Mouse (Mus musculus): ENCODE data around the gene Arl16. TPM values are rescaled to one million over a fixed set of nuclear protein-coding genes. Genes with fewer than 3 reads are reported as not detected.
A peak's percentile ranks its signal among the peaks of the same experiment; 100 is the strongest.
"Not testable (repeated sequence)": the region's sequence is repeated elsewhere in the genome, so short reads cannot be mapped to it uniquely, and the experiment has no call there.

Gene Arl16
- polyA plus RNA-seq (2016; fragmentation: Nextera tagmentation; extraction: Ambion mirVana) = 63.6 and 64.5 TPM in 2 replicates

DNA sequence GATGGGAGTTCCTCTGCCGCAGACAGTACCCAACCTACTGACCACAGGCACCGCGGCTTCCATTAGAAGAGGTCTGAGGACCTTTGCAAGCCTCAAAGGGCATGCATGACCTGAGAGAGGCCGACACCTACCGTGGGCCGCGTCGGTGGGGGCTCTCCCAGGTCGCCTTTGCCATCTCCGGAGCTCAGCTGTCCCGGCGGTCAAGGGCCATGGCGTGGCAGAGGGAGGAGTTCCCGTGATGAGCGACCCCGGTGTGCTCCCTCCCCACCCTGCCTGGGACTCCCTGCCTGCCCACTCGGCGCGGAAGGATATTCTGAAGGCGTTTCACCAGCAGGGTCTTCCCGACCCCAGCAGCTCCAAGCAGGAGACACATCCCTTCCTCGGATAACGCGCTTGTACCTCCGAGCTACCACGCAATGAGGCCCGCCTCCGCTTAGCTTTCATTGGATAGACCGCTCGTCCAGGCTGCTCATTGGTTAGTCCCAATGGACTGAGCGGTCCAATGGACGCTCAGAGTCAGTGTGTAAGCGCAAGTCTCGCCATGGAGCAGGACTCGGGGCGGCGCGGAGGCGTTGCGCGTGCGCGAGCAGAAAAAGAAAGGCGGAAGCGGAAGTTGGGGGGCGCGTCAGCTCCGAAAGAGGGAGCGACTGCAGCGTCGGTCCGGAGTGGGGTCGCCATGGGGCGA lies at the start of gene Arl16:
Arl16 (minus strand) TSS at position 557 of the 685 bp plus-strand sequence.
- peak within 1 kb of the TSS; percentile 92 for H3K4me3 ChIP-seq
- H3K4me2 ChIP-seq (replicated peaks) = peak within 1 kb of the TSS; percentile 95
- H3K4me1 ChIP-seq = peaks cover 25% of the 10 kb centered on the region
- H3K9ac ChIP-seq = peak within 1 kb of the TSS; percentile 80
- H3K27ac ChIP-seq = peak within 1 kb of the TSS; percentile 59; the same call in 1 of the 2 replicates
- ATAC-seq (ENCODE audit: low FRiP score, low read depth) = peak; percentile 99
- under 1% methylated on average over 54 of the region's 54 CpGs for WGBS
- H3K27me3 ChIP-seq (replicated peaks) = no peaks in the 10 kb centered on the region
- peaks cover 60% of the 10 kb centered on the region for H3K36me3 ChIP-seq
- H3K9me3 ChIP-seq = no peaks in the 10 kb centered on the region

DNA sequence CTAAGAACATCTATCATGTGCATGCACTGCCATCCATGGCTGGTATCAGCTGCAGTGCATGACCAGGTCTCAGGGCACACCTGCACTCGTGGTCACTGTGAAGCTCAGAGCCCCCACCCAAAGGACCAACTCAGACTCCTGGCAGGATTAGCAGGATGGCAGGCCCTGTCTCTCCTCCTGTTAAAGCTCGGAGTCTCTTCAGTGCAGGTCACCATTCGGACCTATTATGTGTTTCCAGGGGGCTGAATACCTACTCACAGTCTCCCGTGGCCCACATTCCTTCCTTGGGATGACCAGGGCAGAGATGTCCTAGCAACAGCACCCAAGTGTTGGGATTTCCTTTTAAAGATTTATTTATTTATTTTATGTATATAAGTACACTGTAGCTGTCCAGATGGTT lies 49.7 kb upstream of the Arl16 start:
- Histone ChIP-seq H3K27ac (no peak overlapping the region), H3K27me3 (replicated peaks) (no peaks in the 10 kb centered on the region), H3K4me1 (peaks cover 5% of the 10 kb centered on the region; the same call in 1 of the 2 replicates), H3K36me3 (no peaks in the 10 kb centered on the region), H3K9ac (no peak overlapping the region), H3K4me2 (replicated peaks) (no peak overlapping the region), H3K4me3 (no peak overlapping the region), H3K9me3 (no peaks in the 10 kb centered on the region)
- WGBS = 86% methylated on average over 4 of the region's 4 CpGs
- ATAC-seq (ENCODE audit: low FRiP score, low read depth) = no peak

DNA sequence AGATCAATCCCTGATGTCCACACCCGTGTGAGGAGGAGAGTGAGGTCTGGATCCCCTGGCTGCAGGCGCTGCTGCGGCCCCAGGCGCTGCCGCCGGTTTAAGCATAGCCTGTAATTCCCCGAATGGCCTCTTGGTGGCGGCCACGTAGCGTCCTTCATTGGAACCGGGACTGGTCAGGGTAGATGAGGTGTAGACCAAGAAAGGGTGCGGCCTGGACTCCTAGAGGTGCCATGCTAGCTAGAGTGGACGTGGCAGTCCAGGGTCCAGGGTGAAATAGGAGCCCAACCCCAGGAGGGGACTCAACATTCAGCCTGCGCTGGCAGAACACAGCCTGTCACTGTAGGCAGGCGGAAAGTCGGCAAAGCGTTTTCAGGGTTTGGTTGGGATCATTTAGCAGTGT lies 48.2 kb upstream of the Arl16 start:
- Histone ChIP-seq H3K4me2 (replicated peaks) (no peak overlapping the region), H3K9ac (no peak overlapping the region), H3K4me3 (no peak overlapping the region), H3K27me3 (replicated peaks) (no peaks in the 10 kb centered on the region), H3K36me3 (no peaks in the 10 kb centered on the region), H3K9me3 (no peaks in the 10 kb centered on the region), H3K27ac (no peak overlapping the region), H3K4me1 (peaks cover 6% of the 10 kb centered on the region)
- peak; percentile 48; the same call in 1 of the 2 replicates for ATAC-seq (ENCODE audit: low FRiP score, low read depth)
- WGBS = 19% methylated on average over 17 of the region's 17 CpGs

DNA sequence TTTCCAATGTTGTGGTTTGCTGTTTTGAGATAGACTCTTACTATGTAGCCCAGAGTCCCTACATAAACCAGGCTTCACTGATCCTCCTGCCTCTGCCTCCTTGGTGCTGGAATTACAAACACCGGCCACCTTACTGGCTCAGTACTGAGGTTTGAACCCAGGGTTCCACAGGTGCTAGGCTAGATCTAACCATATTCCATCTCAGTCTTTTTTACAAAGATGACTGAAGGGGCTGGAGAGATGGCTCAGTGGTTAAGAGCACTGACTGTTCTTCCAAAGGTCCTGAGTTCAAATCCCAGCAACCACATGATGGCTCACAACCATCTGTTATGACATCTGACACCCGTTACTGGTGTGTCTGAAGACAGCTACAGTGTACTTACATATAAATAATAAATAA lies 46.9 kb upstream of the Arl16 start:
- H3K4me1 ChIP-seq; ATAC-seq (ENCODE audit: low FRiP score, low read depth); H3K9me3 ChIP-seq; H3K27me3 ChIP-seq (replicated peaks); H3K4me3 ChIP-seq; H3K27ac ChIP-seq; H3K36me3 ChIP-seq; H3K9ac ChIP-seq; H3K4me2 ChIP-seq (replicated peaks): not testable (repeated sequence)
- 93% methylated on average over 2 of the region's 2 CpGs for WGBS

DNA sequence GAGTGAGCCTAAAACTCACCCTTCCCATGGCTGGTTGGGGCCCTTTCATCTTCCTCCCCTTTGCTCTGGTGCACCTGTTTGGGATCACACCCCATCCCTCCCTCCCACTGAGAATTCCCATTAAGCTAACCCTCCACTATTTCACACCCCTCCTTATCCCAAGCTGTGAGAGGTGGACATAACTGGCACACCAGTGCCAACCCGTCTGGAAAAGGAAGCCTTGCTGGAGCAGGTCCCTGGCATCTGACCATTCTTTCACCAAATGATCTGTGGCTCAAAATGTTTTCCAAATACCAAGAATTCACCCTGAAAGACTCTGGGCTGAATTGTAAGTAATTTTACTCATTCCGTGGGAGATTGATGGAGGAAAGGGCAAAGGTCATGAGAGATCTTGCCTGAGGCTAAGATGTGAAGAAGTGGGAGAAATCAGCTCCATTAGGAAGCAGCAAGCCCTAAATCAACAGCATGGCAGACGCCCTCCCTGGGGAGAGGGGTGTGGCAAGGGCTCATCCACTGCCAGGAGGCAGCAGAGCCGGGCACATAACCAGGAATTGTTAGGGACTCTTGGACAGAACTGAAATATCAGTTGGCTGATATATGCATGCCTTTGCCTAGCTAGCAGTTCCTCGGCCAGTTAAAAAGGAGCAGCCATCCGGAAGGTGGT lies 45.5 kb upstream of the Arl16 start:
- Histone ChIP-seq H3K4me1 (peaks cover 9% of the 10 kb centered on the region), H3K27ac (no peak overlapping the region), H3K4me2 (replicated peaks) (no peak overlapping the region), H3K9ac (no peak overlapping the region), H3K27me3 (replicated peaks) (no peaks in the 10 kb centered on the region), H3K36me3 (no peaks in the 10 kb centered on the region), H3K9me3 (no peaks in the 10 kb centered on the region), H3K4me3 (no peak overlapping the region)
- 25% methylated on average over 6 of the region's 6 CpGs for WGBS
- ATAC-seq (ENCODE audit: low FRiP score, low read depth) = no peak

DNA sequence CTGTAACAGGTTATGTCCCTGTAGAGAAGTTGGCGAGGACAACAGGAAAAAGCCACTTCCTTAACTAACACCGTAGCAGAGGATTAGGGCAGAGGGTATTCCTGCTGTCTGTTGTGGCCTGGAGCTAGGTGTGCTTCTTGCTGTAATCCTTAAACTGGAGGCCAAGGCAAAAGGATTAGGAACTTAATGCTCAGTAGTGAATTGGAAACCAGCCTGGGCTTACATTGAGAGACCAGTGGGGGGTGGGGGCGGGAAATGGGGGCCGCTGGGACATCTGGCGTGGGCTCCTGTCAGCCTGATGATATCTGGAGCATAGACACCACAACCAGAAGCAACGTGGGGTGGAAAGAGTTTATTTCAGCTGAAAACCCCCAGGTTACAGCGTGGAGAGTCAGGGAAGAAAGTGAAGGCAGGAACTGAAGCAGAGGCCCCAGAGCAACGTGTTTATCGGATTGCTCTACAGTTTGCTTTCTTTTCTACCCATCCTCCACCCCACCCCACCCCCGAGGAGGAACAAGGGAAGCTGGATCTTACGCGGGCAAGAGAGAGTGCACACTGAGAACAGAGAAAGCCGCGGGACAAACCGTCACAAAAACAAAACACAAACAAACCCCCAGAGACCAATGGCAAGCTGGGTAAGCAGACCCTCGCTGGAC lies 43.1 kb upstream of the Arl16 start:
- H3K27me3 ChIP-seq (replicated peaks) = no peaks in the 10 kb centered on the region
- no peak overlapping the region for H3K27ac ChIP-seq
- H3K4me2 ChIP-seq (replicated peaks) = peak overlapping the region; percentile 49
- H3K9ac ChIP-seq = 0 out of 2 replicates have a peak overlapping the region, but pooled peaks have one; percentile 8
- 0 out of 2 replicates have a peak overlapping the region, but pooled peaks have one; percentile 9 for H3K4me3 ChIP-seq
- WGBS = 14% methylated on average over 16 of the region's 16 CpGs
- no peaks in the 10 kb centered on the region for H3K9me3 ChIP-seq
- H3K4me1 ChIP-seq = peaks cover 9% of the 10 kb centered on the region
- H3K36me3 ChIP-seq = no peaks in the 10 kb centered on the region
- ATAC-seq (ENCODE audit: low FRiP score, low read depth) = no peak

DNA sequence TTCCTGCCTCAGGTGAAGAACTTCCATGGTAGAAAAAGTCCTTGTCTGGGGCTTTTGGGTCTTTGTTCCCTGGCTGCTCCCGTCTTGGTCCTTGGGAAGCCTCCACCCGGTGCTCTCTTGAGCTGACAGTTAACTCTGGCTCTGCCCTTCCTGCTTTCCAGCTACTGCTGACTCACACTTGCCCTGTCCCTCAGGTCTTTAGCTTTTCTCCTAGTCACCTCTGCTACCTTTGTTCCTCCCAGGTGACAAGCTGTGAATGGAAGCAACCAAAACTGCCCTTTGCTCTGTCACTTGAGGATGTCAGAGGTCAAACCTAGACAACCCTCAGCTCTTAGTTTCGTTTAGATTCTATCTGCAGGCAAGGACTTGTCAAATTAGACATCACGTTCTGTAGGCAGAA lies 42.5 kb upstream of the Arl16 start:
- Histone ChIP-seq H3K9ac (no peak overlapping the region), H3K36me3 (no peaks in the 10 kb centered on the region), H3K4me1 (peaks cover 9% of the 10 kb centered on the region), H3K9me3 (no peaks in the 10 kb centered on the region), H3K27ac (no peak overlapping the region), H3K4me2 (replicated peaks) (no peak overlapping the region), H3K27me3 (replicated peaks) (no peaks in the 10 kb centered on the region), H3K4me3 (no peak overlapping the region)
- WGBS = 56% methylated on average over 4 of the region's 4 CpGs
- no peak for ATAC-seq (ENCODE audit: low FRiP score, low read depth)

DNA sequence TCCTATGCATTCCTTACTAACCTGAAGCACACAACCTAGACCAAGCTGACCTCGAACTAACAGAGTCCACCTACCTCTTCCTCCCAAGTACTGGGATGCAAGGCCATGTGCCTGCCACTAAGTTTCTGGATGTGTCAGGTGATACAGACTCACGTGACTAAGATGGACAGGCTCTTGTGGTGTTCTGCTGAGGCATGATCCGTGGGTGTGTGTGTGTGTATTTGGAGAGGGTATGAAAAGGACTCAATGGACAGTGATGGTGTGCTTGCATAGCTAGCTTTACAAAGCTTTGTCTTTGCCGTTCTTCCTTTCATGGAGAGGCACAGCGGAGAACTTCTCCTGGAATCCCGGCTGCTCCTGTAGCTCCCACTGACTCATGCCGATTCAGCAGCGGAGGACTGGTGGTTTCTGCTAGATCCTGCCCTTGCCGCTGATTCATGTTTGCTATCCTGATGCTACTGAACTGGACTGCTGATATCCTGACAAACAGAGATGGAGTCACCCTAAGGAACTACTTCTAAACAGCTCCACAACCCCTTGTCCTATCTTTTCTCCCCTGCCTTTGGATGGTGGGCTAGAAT lies 41.0 kb upstream of the Arl16 start:
- Histone ChIP-seq H3K36me3 (no peaks in the 10 kb centered on the region), H3K4me1 (peaks cover 9% of the 10 kb centered on the region), H3K4me2 (replicated peaks) (no peak overlapping the region), H3K27me3 (replicated peaks) (no peaks in the 10 kb centered on the region), H3K27ac (no peak overlapping the region), H3K4me3 (no peak overlapping the region), H3K9ac (no peak overlapping the region), H3K9me3 (no peaks in the 10 kb centered on the region)
- 89% methylated on average over 9 of the region's 9 CpGs for WGBS
- no peak for ATAC-seq (ENCODE audit: low FRiP score, low read depth)

DNA sequence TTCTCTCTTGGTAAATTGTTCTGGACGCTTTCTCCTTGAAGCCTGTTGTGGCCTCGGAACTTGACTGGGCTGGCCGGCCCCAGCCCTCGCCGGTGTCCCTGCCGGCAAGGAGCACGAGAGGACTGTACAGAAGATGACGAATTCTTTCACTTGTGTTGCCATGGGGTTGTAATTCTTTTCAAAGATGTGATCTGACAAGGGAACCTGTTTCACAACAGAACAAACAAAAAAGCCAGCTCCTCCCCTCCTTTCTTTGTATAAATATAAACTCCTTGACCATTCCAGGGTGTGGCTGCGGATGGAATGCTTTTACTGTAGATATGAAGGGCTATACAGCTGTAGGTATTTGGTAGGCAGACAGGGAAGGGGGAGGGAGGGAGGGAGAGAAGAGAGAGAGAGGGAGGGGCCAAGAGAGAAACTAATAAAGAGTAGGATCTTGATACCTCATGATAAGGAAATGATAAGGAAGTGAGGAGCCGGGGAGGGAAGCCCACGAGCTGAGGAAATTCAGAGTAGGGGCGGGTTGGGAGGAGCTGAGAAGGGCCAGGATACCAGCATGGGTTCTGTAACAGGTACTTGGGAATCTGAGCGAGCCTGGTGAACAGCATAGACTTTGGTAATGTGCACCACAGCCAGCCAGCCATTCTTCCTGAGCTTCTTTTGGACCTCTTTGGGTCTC lies 40.3 kb upstream of the Arl16 start:
- no peak overlapping the region for H3K27ac ChIP-seq
- ATAC-seq (ENCODE audit: low FRiP score, low read depth) = no peak
- H3K4me2 ChIP-seq (replicated peaks) = no peak overlapping the region
- 67% methylated on average over 13 of the region's 13 CpGs for WGBS
- H3K9ac ChIP-seq = no peak overlapping the region
- H3K4me3 ChIP-seq = no peak overlapping the region
- no peaks in the 10 kb centered on the region for H3K36me3 ChIP-seq
- no peaks in the 10 kb centered on the region for H3K9me3 ChIP-seq
- H3K4me1 ChIP-seq = peaks cover 6% of the 10 kb centered on the region; the same call in 1 of the 2 replicates
- H3K27me3 ChIP-seq (replicated peaks) = no peaks in the 10 kb centered on the region

DNA sequence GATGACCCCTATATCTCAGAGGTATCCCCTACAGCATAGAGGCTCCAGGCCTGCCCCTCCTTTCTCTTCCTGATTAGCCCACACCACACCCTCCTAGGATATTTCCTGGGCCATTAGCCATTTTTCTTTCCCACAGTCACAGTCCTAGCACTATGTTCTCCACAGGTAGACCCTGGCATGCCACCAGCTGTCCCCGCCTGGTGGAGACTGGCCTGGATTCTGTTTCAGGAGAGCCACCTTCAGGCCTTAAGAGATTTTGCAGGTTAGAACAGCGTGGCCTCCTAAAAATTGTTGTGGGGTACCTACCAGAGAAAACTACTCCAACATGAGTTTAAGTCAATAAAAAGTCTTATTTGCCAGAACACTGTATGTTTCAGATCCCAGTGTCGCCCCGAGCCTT lies 39.5 kb upstream of the Arl16 start:
- Histone ChIP-seq H3K36me3 (no peaks in the 10 kb centered on the region), H3K4me1 (peaks cover 6% of the 10 kb centered on the region; the same call in 1 of the 2 replicates), H3K27ac (no peak overlapping the region), H3K27me3 (replicated peaks) (no peaks in the 10 kb centered on the region), H3K4me3 (no peak overlapping the region), H3K9ac (no peak overlapping the region), H3K4me2 (replicated peaks) (no peak overlapping the region), H3K9me3 (no peaks in the 10 kb centered on the region)
- 54% methylated on average over 4 of the region's 4 CpGs for WGBS
- no peak for ATAC-seq (ENCODE audit: low FRiP score, low read depth)

DNA sequence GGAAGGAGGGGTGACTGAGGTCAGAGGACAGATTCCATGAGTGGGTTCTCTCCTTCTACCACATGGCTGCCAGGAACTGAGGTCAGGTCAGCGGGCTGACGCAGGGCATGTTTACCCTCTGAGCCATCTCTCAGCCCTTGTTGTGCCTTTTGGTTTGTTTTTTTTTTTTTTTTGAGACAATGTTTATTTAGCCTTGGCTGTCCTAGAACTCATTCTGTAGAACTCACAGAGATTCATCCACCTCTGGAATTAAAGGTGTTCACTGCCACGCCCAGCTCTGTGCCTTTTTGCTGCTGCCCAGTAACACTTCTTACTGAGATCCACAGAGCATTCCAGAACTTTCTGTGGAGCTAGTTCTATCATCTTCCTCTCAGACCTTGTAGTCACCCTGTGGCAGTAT lies 38.3 kb upstream of the Arl16 start:
- Histone ChIP-seq H3K9me3 (no peaks in the 10 kb centered on the region), H3K27ac (no peak overlapping the region), H3K36me3 (no peaks in the 10 kb centered on the region), H3K4me2 (replicated peaks) (no peak overlapping the region), H3K4me3 (no peak overlapping the region), H3K9ac (no peak overlapping the region), H3K27me3 (replicated peaks) (no peaks in the 10 kb centered on the region), H3K4me1 (peaks cover 4% of the 10 kb centered on the region; the same call in 1 of the 2 replicates)
- no peak for ATAC-seq (ENCODE audit: low FRiP score, low read depth)
- WGBS = 88% methylated on average over 3 of the region's 3 CpGs

DNA sequence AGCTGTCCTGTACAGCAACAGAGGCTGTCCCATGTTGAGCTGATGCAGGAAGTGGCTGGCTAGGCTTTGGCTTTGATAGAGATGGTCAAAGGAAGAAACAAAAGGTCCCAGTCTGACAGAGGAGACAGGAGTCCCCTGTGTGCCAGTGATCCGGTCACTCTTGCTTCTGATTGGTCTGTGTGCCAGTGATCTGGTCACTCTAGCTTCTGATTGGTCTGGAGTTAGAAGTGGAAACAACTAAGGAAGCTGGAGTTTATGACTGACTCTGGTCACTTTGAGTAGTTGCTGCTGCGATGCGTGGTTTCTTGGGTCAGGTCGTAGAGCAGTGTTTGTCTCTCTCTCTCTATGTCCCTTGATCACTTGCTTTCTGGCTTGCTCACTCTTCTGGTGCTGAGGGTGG lies 34.3 kb upstream of the Arl16 start:
- Histone ChIP-seq H3K4me2 (replicated peaks) (no peak overlapping the region), H3K9me3 (no peaks in the 10 kb centered on the region), H3K4me1 (no peaks in the 10 kb centered on the region), H3K36me3 (peaks cover 27% of the 10 kb centered on the region), H3K27me3 (replicated peaks) (no peaks in the 10 kb centered on the region), H3K4me3 (no peak overlapping the region), H3K27ac (no peak overlapping the region), H3K9ac (no peak overlapping the region)
- no peak for ATAC-seq (ENCODE audit: low FRiP score, low read depth)
- WGBS = 87% methylated on average over 4 of the region's 4 CpGs

Data from neural tube, embryonic 12.5 days (tissue).